In the genomic region with DNA sequence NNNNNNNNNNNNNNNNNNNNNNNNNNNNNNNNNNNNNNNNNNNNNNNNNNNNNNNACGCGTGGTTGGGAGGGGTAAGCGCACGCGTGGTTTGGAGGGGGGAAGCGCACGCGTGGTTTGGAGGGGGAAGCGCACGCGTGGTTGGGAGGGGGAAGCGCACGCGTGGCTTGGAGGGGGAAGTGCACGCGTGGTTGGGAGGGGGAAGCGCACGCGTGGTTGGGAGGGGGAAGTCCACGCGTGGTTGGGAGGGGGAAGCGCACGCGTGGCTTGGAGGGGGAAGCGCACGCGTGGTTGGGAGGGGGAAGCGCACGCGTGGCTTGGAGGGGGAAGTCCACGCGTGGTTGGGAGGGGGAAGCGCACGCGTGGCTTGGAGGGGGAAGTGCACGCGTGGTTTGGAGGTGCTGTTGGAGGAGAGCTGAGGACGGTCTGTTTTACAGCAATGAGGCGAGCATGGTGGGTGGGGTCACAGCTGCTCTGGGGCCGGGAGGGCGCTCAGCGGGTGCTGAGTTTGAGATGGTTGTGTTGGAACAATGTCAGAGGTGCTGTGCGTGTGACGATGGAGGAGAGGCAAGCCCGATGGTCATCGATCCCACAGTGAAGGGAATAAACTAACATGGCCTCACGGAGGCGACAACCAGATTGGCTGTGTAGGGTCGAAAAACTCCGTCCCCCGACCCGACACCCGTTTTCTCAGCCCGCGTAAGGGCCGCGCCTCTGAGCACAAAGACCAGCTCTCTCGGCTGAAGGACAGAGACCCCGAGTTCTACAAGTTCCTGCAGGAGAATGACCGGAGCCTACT, we compare ENCODE assay signal across 8 mouse cellular contexts. TPM values are rescaled to one million over a fixed set of nuclear protein-coding genes. Genes with fewer than 3 reads are reported as not detected.
DNase-seq lines count a peak whose midpoint lies in the region; ATAC-seq and TF ChIP-seq lines count a peak whose summit lies in the region.

No protein-coding gene starts in this region.

- peaks cover 11% of the 10 kb centered on the region for H3K4me1 ChIP-seq in spleen, adult 2 months (ENCODE audit: control insufficient read depth, insufficient read depth, insufficient read length)
- 0 out of 2 replicates have a peak, but pooled peaks cover 4% of the 10 kb centered on the region for H3K4me1 ChIP-seq in intestine, postnatal 0 days (replicated peaks; ENCODE audit: control insufficient read depth, insufficient read depth, low read length)

- no peak overlapping the region for H3K9ac ChIP-seq in intestine, postnatal 0 days (ENCODE audit: low read depth, low read length)

- H3K36me3 ChIP-seq in spleen, adult 2 months (ENCODE audit: control insufficient read depth, insufficient read depth, low read length): peaks cover 27% of the 10 kb centered on the region
- H3K36me3 ChIP-seq in intestine, postnatal 0 days (ENCODE audit: control insufficient read depth, insufficient read depth): peaks cover 42% of the 10 kb centered on the region

- peak overlapping the region; percentile 81; the same call in 1 of the 2 replicates for H3K4me3 ChIP-seq in spleen, adult 2 months (ENCODE audit: extremely low read depth, insufficient read depth, insufficient read length)
- H3K4me3 ChIP-seq in intestine, postnatal 0 days (ENCODE audit: low read depth, low read length): peak overlapping the region; percentile 77

- H3K9me3 ChIP-seq in intestine, postnatal 0 days (ENCODE audit: control insufficient read depth): no peaks in the 10 kb centered on the region

- TF ChIP-seq POLR2A in spleen, adult 2 months (IDR thresholded peaks at IDR 0.05; ENCODE audit: low read depth, low read length): no peak

- no peak for TF ChIP-seq CTCF in spleen, adult 2 months (IDR thresholded peaks at IDR 0.05; ENCODE audit: extremely low read depth, insufficient read depth, insufficient read length, insufficient replicate concordance)
- no peak for TF ChIP-seq CTCF in intestine, postnatal 0 days (IDR thresholded peaks at IDR 0.05; ENCODE audit: low read depth)

- 32% methylated on average over 58 of the region's 60 CpGs for WGBS in spleen, adult 2 months
- 17% methylated on average over 55 of the region's 60 CpGs for WGBS in intestine, postnatal 0 days

- no peak overlapping the region for H3K27ac ChIP-seq in spleen, adult 2 months (ENCODE audit: insufficient read depth, low read length)
- no peak overlapping the region for H3K27ac ChIP-seq in intestine, postnatal 0 days (ENCODE audit: low read depth, low read length)

- no peaks in the 10 kb centered on the region for H3K27me3 ChIP-seq in spleen, adult 2 months (ENCODE audit: control insufficient read depth, insufficient read depth, low read length)
- H3K27me3 ChIP-seq in intestine, postnatal 0 days (replicated peaks; ENCODE audit: control insufficient read depth, insufficient read depth, low read length): no peaks in the 10 kb centered on the region

- peak overlapping the region; percentile 94 for H3K4me2 ChIP-seq in intestine, postnatal 0 days (replicated peaks; ENCODE audit: low read depth)

- no peak for ATAC-seq in CD4-positive, CD25-positive, alpha-beta regulatory T cell, adult 4 months
- ATAC-seq in intestine, postnatal 0 days: no peak
- no peak for ATAC-seq in erythroid progenitor cell, adult 5-6 weeks (replicated peaks; ENCODE audit: low FRiP score, poor library complexity, severe bottlenecking)

- DNase-seq in CD4-positive, CD25-positive, alpha-beta regulatory T cell, adult 2 months (ENCODE audit: low read depth, low spot score): peak; percentile 56
- no peak for DNase-seq in spleen, adult 2 months (ENCODE audit: low read depth in 1 of 2, low spot score in 2 of 2)
- DNase-seq in spleen, adult 18-20 months: no peak
- DNase-seq in neural tube, embryonic 10.5 days (ENCODE audit: extremely low spot score, low spot score): peak; percentile 39
- DNase-seq in layer of hippocampus, adult 18-20 months (ENCODE audit: low spot score in 2 of 2): no peak

RNA-seq across cellular contexts. Expression of gene Noc2l, which starts 1.0 kb away (rescaled TPM):
- polyA plus RNA-seq in CD4-positive, CD25-positive, alpha-beta regulatory T cell, adult 4 months (2017; shearing (Covaris generic)): 10 to 100 TPM; 12.6 to 16.9 TPM
- 83.1 and 103 TPM in 2 replicates for polyA plus RNA-seq in spleen, adult 2 months (2012; rRNA removed)
- 19.9 and 20.4 TPM in 2 replicates for polyA plus RNA-seq in intestine, postnatal 0 days (2015; fragmentation: Nextera tagmentation; extraction: Ambion mirVana)
- 18.4 and 28.1 TPM in 2 replicates for total RNA-seq in erythroid progenitor cell, adult 5-6 weeks (2015; ENCODE audit: low replicate concordance)
- total RNA-seq in erythroid progenitor cell, adult 5-6 weeks (2017; ENCODE audit: low replicate concordance): 31.5 and 44.9 TPM in 2 replicates
- 10 to 100 TPM; 69.5 to 71.7 TPM for total RNA-seq in layer of hippocampus, adult 18-20 months (2021)

RNA-seq across cellular contexts. Expression of gene Plekhn1, which starts 2.2 kb away (rescaled TPM):
- 1 to 10 TPM; 8.3 to 9.0 TPM for polyA plus RNA-seq in CD4-positive, CD25-positive, alpha-beta regulatory T cell, adult 4 months (2017; shearing (Covaris generic))
- polyA plus RNA-seq in spleen, adult 2 months (2012; rRNA removed): 54.7 and 62.7 TPM in 2 replicates
- 8.3 and 8.6 TPM in 2 replicates for polyA plus RNA-seq in intestine, postnatal 0 days (2015; fragmentation: Nextera tagmentation; extraction: Ambion mirVana)
- total RNA-seq in erythroid progenitor cell, adult 5-6 weeks (2015; ENCODE audit: low replicate concordance): 36.9 and 45.8 TPM in 2 replicates
- total RNA-seq in erythroid progenitor cell, adult 5-6 weeks (2017; ENCODE audit: low replicate concordance): 23.7 and 40.3 TPM in 2 replicates
- 10 to 100 TPM; 37.5 to 38.8 TPM for total RNA-seq in layer of hippocampus, adult 18-20 months (2021)

RNA-seq across cellular contexts. Expression of gene Samd11, which starts 18.6 kb away (rescaled TPM):
- polyA plus RNA-seq in CD4-positive, CD25-positive, alpha-beta regulatory T cell, adult 4 months (2017; shearing (Covaris generic)): 1 to 10 TPM; 2.4 to 4.1 TPM
- polyA plus RNA-seq in spleen, adult 2 months (2012; rRNA removed): 14.8 and 17.3 TPM in 2 replicates
- polyA plus RNA-seq in intestine, postnatal 0 days (2015; fragmentation: Nextera tagmentation; extraction: Ambion mirVana): 0.18 TPM in 1 of 2 replicates, not detected in the other
- total RNA-seq in erythroid progenitor cell, adult 5-6 weeks (2015; ENCODE audit: low replicate concordance): 349 and 378 TPM in 2 replicates
- total RNA-seq in erythroid progenitor cell, adult 5-6 weeks (2017; ENCODE audit: low replicate concordance): 332 and 337 TPM in 2 replicates
- total RNA-seq in layer of hippocampus, adult 18-20 months (2021): 1 to 10 TPM; 4.5 to 5.6 TPM

RNA-seq across cellular contexts. Expression of gene Perm1, which starts 21.2 kb away (rescaled TPM):
- polyA plus RNA-seq in CD4-positive, CD25-positive, alpha-beta regulatory T cell, adult 4 months (2017; shearing (Covaris generic)): 1 to 10 TPM in 1 of 2 experiments, under 1 TPM in 1; 0.86 to 1.4 TPM
- 0.87 and 1.0 TPM in 2 replicates for polyA plus RNA-seq in spleen, adult 2 months (2012; rRNA removed)
- polyA plus RNA-seq in intestine, postnatal 0 days (2015; fragmentation: Nextera tagmentation; extraction: Ambion mirVana): 0.39 and 0.47 TPM in 2 replicates
- total RNA-seq in erythroid progenitor cell, adult 5-6 weeks (2015; ENCODE audit: low replicate concordance): 4.2 and 7.2 TPM in 2 replicates
- total RNA-seq in erythroid progenitor cell, adult 5-6 weeks (2017; ENCODE audit: low replicate concordance): 3.2 and 5.9 TPM in 2 replicates
- under 1 TPM; 0.15 to 0.40 TPM for total RNA-seq in layer of hippocampus, adult 18-20 months (2021)

RNA-seq across cellular contexts. Expression of gene AW011738, which starts 33.7 kb away (rescaled TPM):
- 10 to 100 TPM in 1 of 2 experiments, 1 to 10 TPM in 1; 8.0 to 10.5 TPM for polyA plus RNA-seq in CD4-positive, CD25-positive, alpha-beta regulatory T cell, adult 4 months (2017; shearing (Covaris generic))
- 10.6 TPM in 2 replicates for polyA plus RNA-seq in spleen, adult 2 months (2012; rRNA removed)
- polyA plus RNA-seq in intestine, postnatal 0 days (2015; fragmentation: Nextera tagmentation; extraction: Ambion mirVana): 0.85 and 0.93 TPM in 2 replicates
- 12.2 and 17.3 TPM in 2 replicates for total RNA-seq in erythroid progenitor cell, adult 5-6 weeks (2015; ENCODE audit: low replicate concordance)
- total RNA-seq in erythroid progenitor cell, adult 5-6 weeks (2017; ENCODE audit: low replicate concordance): 13.1 and 16.0 TPM in 2 replicates
- 1 to 10 TPM; 5.4 to 6.5 TPM for total RNA-seq in layer of hippocampus, adult 18-20 months (2021)

Comparison
In these comparisons a context has a peak if more than half of its experiments do, and no peak if none do; other contexts are left out.
1. DNase-seq: peak in CD4-positive, CD25-positive, alpha-beta regulatory T cell, adult 2 months (single experiment) and neural tube, embryonic 10.5 days (single experiment); none in spleen, adult 2 months (0 of 2), spleen, adult 18-20 months (0 of 2) and layer of hippocampus, adult 18-20 months (0 of 2).